Mouse (Mus musculus) embryonic fibroblast, embryonic 13.5 days (primary cell): ENCODE measurements around the gene Tnik.

Source experiments
- CTCF ChIP-seq: IDR thresholded peaks from 2 replicates; pipeline ENCODE4 v1.5.1; 2011; ENCODE audit warnings: mild to moderate bottlenecking, control low read depth, low read length, moderate library complexity, borderline replicate concordance; ENCODE audit not compliant: insufficient read depth
- POLR2A ChIP-seq: IDR thresholded peaks from 2 replicates; pipeline ENCODE4 v1.6.1; 2011; ENCODE audit warnings: low read depth, mild to moderate bottlenecking, control low read depth, low read length, moderate library complexity

GRCm38 (mm10) chr3:28415986-28416385, 153.0 kb downstream of the Tnik start:
- no peak for TF ChIP-seq CTCF
- TF ChIP-seq POLR2A, result no peak
